Mouse (Mus musculus) small intestine, adult 2 months (tissue): ENCODE measurements at regions not wholly inside any gene's neighbourhood (a gene's known extent, or its start where the extent isn't known, plus 50 kb on each side); places are given as distances from the start of the nearest gene placed in this dataset.

ENCODE experiments used
- CTCF ChIP-seq: fragments of 200-500 bp; IDR thresholded peaks from 2 replicates; pipeline ENCODE4 v1.5.1; 2012; ENCODE audit warnings: low read depth, mild to moderate bottlenecking, control low read depth, inconsistent platforms, low read length, moderate library complexity, mixed read lengths; ENCODE audit not compliant: insufficient replicate concordance, insufficient read length; ENCODE audit errors: extremely low read depth
- POLR2A ChIP-seq: fragments of 200-500 bp; IDR thresholded peaks from 2 replicates; pipeline ENCODE4 v1.6.1; 2012; ENCODE audit warnings: low read depth, mild to moderate bottlenecking, control low read depth, inconsistent platforms, low read length, moderate library complexity

GRCm38 (mm10) chr3:82265941-82266340 is 91.9 kb upstream of the Map9 start:
- TF ChIP-seq POLR2A (no peak), CTCF (no peak)
